Mouse (Mus musculus) lung, postnatal 0 days (tissue): ENCODE results near the gene Ppp2r1b.

Experiments used
- CTCF ChIP-seq: IDR thresholded peaks from 2 replicates; pipeline ENCODE4 v1.5.1; 2016; ENCODE audit warnings: antibody characterized with exemption, mild to moderate bottlenecking
- EP300 ChIP-seq: IDR thresholded peaks from 2 replicates; pipeline ENCODE4 v1.6.1; 2016; ENCODE audit warnings: antibody characterized with exemption, mild to moderate bottlenecking, control low read depth

GRCm38 (mm10) chr9:50818050-50818449, 27.1 kb upstream of the Ppp2r1b start:
- TF ChIP-seq CTCF (no peak), EP300 (no peak)
